Mouse (Mus musculus): Measurements from ENCODE around the gene Sigmar1.

DNA sequence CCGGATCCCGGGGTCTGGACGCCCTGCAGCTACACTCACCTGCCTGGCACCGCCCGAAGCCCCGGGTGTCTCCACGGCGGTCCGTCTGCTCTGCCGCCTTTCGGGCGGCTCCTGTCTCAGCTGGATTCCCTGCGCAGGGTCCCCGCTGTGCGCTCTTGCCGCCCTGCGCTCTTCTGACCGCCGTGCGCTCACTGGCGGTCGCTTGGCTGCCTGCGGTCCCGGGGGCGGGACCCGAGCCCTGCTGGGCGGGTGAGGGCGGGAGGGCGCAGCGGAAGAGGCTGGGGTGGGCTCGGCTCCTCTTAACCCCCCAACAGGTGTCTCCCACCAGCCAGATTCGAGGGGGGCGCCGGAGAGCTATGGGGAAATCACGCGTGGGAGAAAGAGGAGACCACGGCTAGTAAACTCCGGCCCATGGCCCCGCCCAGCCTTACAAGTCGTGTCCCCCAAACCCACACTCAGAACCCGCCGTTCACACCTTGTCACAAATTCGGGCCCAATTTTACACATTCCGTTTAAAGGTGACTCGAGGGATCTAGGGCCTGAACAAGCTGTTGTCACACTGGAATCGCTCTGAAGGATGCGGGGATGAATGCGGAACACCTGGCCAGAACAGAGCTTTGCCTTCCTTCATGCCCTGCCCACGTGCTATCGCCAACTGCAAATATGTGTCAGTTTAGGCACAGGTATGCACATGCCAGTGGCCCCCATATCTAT lies 24.7 kb downstream of the Sigmar1 start, which contains the start of gene Arid3c:
- no peak for TF ChIP-seq CTCF (IDR thresholded peaks at IDR 0.05; ENCODE audit: borderline replicate concordance, extremely low read depth, insufficient read depth, insufficient read length)
- no peak for TF ChIP-seq POLR2A (IDR thresholded peaks at IDR 0.05; ENCODE audit: borderline replicate concordance, extremely low read depth, insufficient read depth, insufficient read length, poor library complexity, severe bottlenecking)

Measured in brain, embryonic 14.5 days (tissue).